In genomic region chr15:77358320-77359040, GRCm38 (mm10) we compare ENCODE assay signal across 8 mouse cellular contexts. TPM values are rescaled to one million over a fixed set of nuclear protein-coding genes. Genes with fewer than 3 reads are reported as not detected.
DNase-seq lines count a peak whose midpoint lies in the region; ATAC-seq and TF ChIP-seq lines count a peak whose summit lies in the region.

No protein-coding gene starts in this region.

- WGBS in forebrain, embryonic 16.5 days = 8% methylated on average over 29 of the region's 29 CpGs
- 9% methylated on average over 29 of the region's 29 CpGs for WGBS in lung, embryonic 14.5 days
- WGBS in thymus, adult 2 months = 17% methylated on average over 29 of the region's 29 CpGs

- peak; percentile 80 for ATAC-seq in forebrain, embryonic 16.5 days
- ATAC-seq in lung, embryonic 14.5 days (ENCODE audit: insufficient read depth) = peak; percentile 86

- peaks cover 41% of the 10 kb centered on the region for H3K4me1 ChIP-seq in forebrain, embryonic 16.5 days (replicated peaks; ENCODE audit: control insufficient read depth, insufficient read depth, low read length)
- 0 out of 2 replicates have a peak, but pooled peaks cover 7% of the 10 kb centered on the region for H3K4me1 ChIP-seq in lung, embryonic 14.5 days (ENCODE audit: insufficient read depth)
- H3K4me1 ChIP-seq in thymus, adult 2 months (replicated peaks; ENCODE audit: control insufficient read depth, insufficient read depth, low read length) = no peaks in the 10 kb centered on the region

- TF ChIP-seq CTCF in lung, embryonic 14.5 days (IDR thresholded peaks at IDR 0.05; ENCODE audit: low read depth) = peak; percentile 98
- peak; percentile 75; the same call in 1 of the 2 replicates for TF ChIP-seq CTCF in thymus, adult 2 months (IDR thresholded peaks at IDR 0.05; ENCODE audit: borderline replicate concordance, control insufficient read depth, extremely low read depth, insufficient read depth, low read length, poor library complexity)

- H3K9ac ChIP-seq in forebrain, embryonic 16.5 days (replicated peaks; ENCODE audit: low read depth, low read length) = peak overlapping the region; percentile 66
- H3K9ac ChIP-seq in lung, embryonic 14.5 days = peak overlapping the region; percentile 56

- no peak for TF ChIP-seq POLR2A in thymus, adult 2 months (IDR thresholded peaks at IDR 0.05; ENCODE audit: control insufficient read depth, extremely low read depth, insufficient read depth, low read length, poor library complexity)

- H3K9me3 ChIP-seq in forebrain, embryonic 16.5 days (ENCODE audit: control insufficient read depth, low read length) = no peaks in the 10 kb centered on the region
- H3K9me3 ChIP-seq in lung, embryonic 14.5 days (ENCODE audit: low read depth, low read length) = no peaks in the 10 kb centered on the region

- H3K27me3 ChIP-seq in forebrain, embryonic 16.5 days (replicated peaks; ENCODE audit: control insufficient read depth, insufficient read depth, low read length) = no peaks in the 10 kb centered on the region
- no peaks in the 10 kb centered on the region for H3K27me3 ChIP-seq in lung, embryonic 14.5 days (ENCODE audit: insufficient read depth, low read length)
- no peaks in the 10 kb centered on the region for H3K27me3 ChIP-seq in thymus, adult 2 months (ENCODE audit: control insufficient read depth, insufficient read depth, low read length)

- H3K36me3 ChIP-seq in forebrain, embryonic 16.5 days (ENCODE audit: control insufficient read depth, insufficient read depth) = no peaks in the 10 kb centered on the region
- H3K36me3 ChIP-seq in lung, embryonic 14.5 days (ENCODE audit: insufficient read depth) = no peaks in the 10 kb centered on the region
- no peaks in the 10 kb centered on the region for H3K36me3 ChIP-seq in thymus, adult 2 months (ENCODE audit: control insufficient read depth, insufficient read depth, low read length)

- no peak overlapping the region for H3K27ac ChIP-seq in forebrain, embryonic 16.5 days (ENCODE audit: low read length)
- no peak overlapping the region; the same call in 1 of the 2 replicates for H3K27ac ChIP-seq in lung, embryonic 14.5 days (ENCODE audit: low read depth)
- no peak overlapping the region for H3K27ac ChIP-seq in thymus, adult 2 months (ENCODE audit: control insufficient read depth, insufficient read depth, low read length)

- peak; percentile 97 for DNase-seq in ES-CJ7 (ENCODE audit: low read depth, low spot score)
- DNase-seq in cerebellum, adult 11 months = peak; percentile 91
- DNase-seq in heart, postnatal 36 days = peak; percentile 85 to 90
- peak; percentile 81 to 88 for DNase-seq in layer of hippocampus, adult 8-10 months (ENCODE audit: low spot score in 2 of 2)
- DNase-seq in lung, embryonic 14.5 days = peak; percentile 96
- peak; percentile 75 for DNase-seq in ovary, adult 18-20 months (ENCODE audit: low spot score)
- DNase-seq in thymus, adult 2 months = peak; percentile 58

- H3K4me2 ChIP-seq in forebrain, embryonic 16.5 days (ENCODE audit: low read length) = peak overlapping the region; percentile 47
- peak overlapping the region; percentile 60 for H3K4me2 ChIP-seq in lung, embryonic 14.5 days

- H3K4me3 ChIP-seq in forebrain, embryonic 16.5 days (replicated peaks; ENCODE audit: low read length) = peak overlapping the region; percentile 36
- peak overlapping the region; percentile 27 for H3K4me3 ChIP-seq in lung, embryonic 14.5 days (ENCODE audit: low read depth, low read length)
- no peak overlapping the region for H3K4me3 ChIP-seq in thymus, adult 2 months (ENCODE audit: control insufficient read depth, insufficient read depth, low read length)

- intact Hi-C loops in heart, postnatal 36 days (cut with DNase I) = loop anchor here (1.0 to 5.0 kb wide), 4 partner anchors 16 to 386 kb away; no protein-coding TSS in a partner anchor

RNA-seq across cellular contexts. Expression of gene Apol7a, which starts 40.4 kb away (rescaled TPM):
- polyA plus RNA-seq in forebrain, embryonic 16.5 days (2015; fragmentation: Nextera tagmentation; extraction: Ambion mirVana) = not detected in 2 replicates
- total RNA-seq in heart, postnatal 36 days (2021) = under 1 TPM; 0.11 to 0.17 TPM
- 1 to 10 TPM in 1 of 4 experiments, under 1 TPM in 2, not detected in 1; 0.14 to 1.3 (median 0.82) TPM for total RNA-seq in layer of hippocampus, adult 8-10 months (2022)
- polyA plus RNA-seq in lung, embryonic 14.5 days (2014; fragmentation: Nextera tagmentation; extraction: Ambion mirVana) = not detected in 2 replicates
- 0.19 and 0.20 TPM in 2 replicates for polyA plus RNA-seq in thymus, adult 2 months (2012; rRNA removed)

RNA-seq across cellular contexts. Expression of gene Rbfox2, which starts 51.7 kb away (rescaled TPM):
- 212 and 226 TPM in 2 replicates for polyA plus RNA-seq in forebrain, embryonic 16.5 days (2015; fragmentation: Nextera tagmentation; extraction: Ambion mirVana)
- total RNA-seq in heart, postnatal 36 days (2021) = 100 to 1,000 TPM in 1 of 2 experiments, 10 to 100 TPM in 1; 91.7 to 107 TPM
- total RNA-seq in layer of hippocampus, adult 8-10 months (2022) = 100 to 1,000 TPM; 200 to 279 (median 237) TPM
- polyA plus RNA-seq in lung, embryonic 14.5 days (2014; fragmentation: Nextera tagmentation; extraction: Ambion mirVana) = 51.9 and 55.8 TPM in 2 replicates
- 13.4 and 20.5 TPM in 2 replicates for polyA plus RNA-seq in thymus, adult 2 months (2012; rRNA removed)

RNA-seq across cellular contexts. Expression of gene Apol9a, which starts 52.5 kb away (rescaled TPM):
- 0.09 TPM in 1 of 2 replicates, not detected in the other for polyA plus RNA-seq in forebrain, embryonic 16.5 days (2015; fragmentation: Nextera tagmentation; extraction: Ambion mirVana)
- under 1 TPM in 1 of 2 experiments, not detected in 1; 0.27 TPM for total RNA-seq in heart, postnatal 36 days (2021)
- under 1 TPM in 1 of 4 experiments, not detected in 3; 0.32 TPM for total RNA-seq in layer of hippocampus, adult 8-10 months (2022)
- not detected in 2 replicates for polyA plus RNA-seq in lung, embryonic 14.5 days (2014; fragmentation: Nextera tagmentation; extraction: Ambion mirVana)
- 2.8 and 5.4 TPM in 2 replicates for polyA plus RNA-seq in thymus, adult 2 months (2012; rRNA removed)
